Mouse (Mus musculus) MEL (cell line): ENCODE results near the gene Strn. TPM values are rescaled to one million over a fixed set of nuclear protein-coding genes. Genes with fewer than 3 reads are reported as not detected.

Experiments used
- DNase-seq: peaks from one replicate; pipeline ENCODE4 v3.0.0; 2011; ENCODE audit warnings: low read depth, low spot score
- H3K27ac ChIP-seq: 2 replicates; pipeline ENCODE4 v1.5.1; 2012; ENCODE audit warnings: low read depth, mild to moderate bottlenecking, control low read depth, low read length, moderate library complexity; ENCODE audit not compliant: control insufficient read depth
- H3K27me3 ChIP-seq, 2 experiments: fragments of 150-350 bp in 1 of 2; sonication (generic) in 1 of 2; 2 replicates each; pipeline ENCODE4 v1.6.1; 2012; ENCODE audit warnings: low read length in 2 of 2, mild to moderate bottlenecking in 2 of 2, improper control_type of control experiment in 1 of 2, moderate library complexity in 1 of 2; ENCODE audit not compliant: insufficient read depth in 2 of 2, control insufficient read depth in 1 of 2
- H3K36me3 ChIP-seq, 2 experiments: 2 replicates each; pipeline ENCODE4 v1.6.1; 2012 to 2014; ENCODE audit warnings: low read length in 2 of 2, improper control_type of control experiment in 1 of 2, inconsistent platforms in 1 of 2, mild to moderate bottlenecking in 1 of 2; ENCODE audit not compliant: insufficient read depth in 2 of 2, control insufficient read depth in 1 of 2
- H3K4me1 ChIP-seq, 2 experiments: fragments of 150-350 bp in 1 of 2; sonication (generic) in 1 of 2; 2 replicates each; pipeline ENCODE4 v1.6.1; 2012; ENCODE audit warnings: low read length in 2 of 2, improper control_type of control experiment in 1 of 2, mild to moderate bottlenecking in 1 of 2; ENCODE audit not compliant: insufficient read depth in 2 of 2, control insufficient read depth in 1 of 2
- H3K4me3 ChIP-seq, 2 experiments: fragments of 150-350 bp in 1 of 2; sonication (generic) in 1 of 2; 2 replicates each; pipeline ENCODE4 v1.5.1; 2012; ENCODE audit warnings: low read depth in 2 of 2, low read length in 2 of 2, mild to moderate bottlenecking in 2 of 2, moderate library complexity in 2 of 2, control low read depth in 1 of 2, improper control_type of control experiment in 1 of 2; ENCODE audit not compliant: control insufficient read depth in 1 of 2, insufficient read depth in 1 of 2
- H3K79me2 ChIP-seq: 2 replicates; pipeline ENCODE4 v1.6.1; 2012; ENCODE audit warnings: mild to moderate bottlenecking, low read length, moderate library complexity; ENCODE audit not compliant: control insufficient read depth, poor library complexity, insufficient read depth
- H3K9ac ChIP-seq: 2 replicates; pipeline ENCODE4 v1.6.1; 2012; ENCODE audit warnings: low read depth, mild to moderate bottlenecking, control low read depth, low read length, moderate library complexity; ENCODE audit not compliant: control insufficient read depth, poor library complexity, severe bottlenecking
- H3K9me3 ChIP-seq: fragments of 150-350 bp; sonication (generic); replicated peaks from 2 replicates; pipeline ENCODE4 v1.6.1; 2012; ENCODE audit warnings: mild to moderate bottlenecking, low read length, improper control_type of control experiment, moderate library complexity; ENCODE audit not compliant: insufficient read depth
- CHD1 ChIP-seq: IDR thresholded peaks from 2 replicates; pipeline ENCODE4 v1.6.1; 2012; ENCODE audit warnings: low read depth, mild to moderate bottlenecking, inconsistent platforms, low read length, improper control_type of control experiment
- ELF1 ChIP-seq: IDR thresholded peaks from 2 replicates; pipeline ENCODE4 v1.6.1; 2014; ENCODE audit warnings: low read depth, mild to moderate bottlenecking, inconsistent platforms, low read length, improper control_type of control experiment, moderate library complexity
- EP300 ChIP-seq, 2 experiments: IDR thresholded peaks; 2 replicates each; pipeline ENCODE4 v1.6.1; 2011; ENCODE audit warnings: improper control_type of control experiment in 2 of 2, low read length in 2 of 2, low read depth in 1 of 2, mild to moderate bottlenecking in 1 of 2
- ETS1 ChIP-seq: IDR thresholded peaks from 2 replicates; pipeline ENCODE4 v1.6.1; 2012; ENCODE audit warnings: low read depth, mild to moderate bottlenecking, inconsistent platforms, low read length, improper control_type of control experiment, moderate library complexity
- JUND ChIP-seq: IDR thresholded peaks from 2 replicates; pipeline ENCODE4 v1.6.1; 2011; ENCODE audit warnings: low read depth, mild to moderate bottlenecking, improper control_type of control experiment, low read length
- MAX ChIP-seq: IDR thresholded peaks from 2 replicates; pipeline ENCODE4 v1.6.1; 2011; ENCODE audit warnings: low read length, improper control_type of control experiment
- MEF2A ChIP-seq: IDR thresholded peaks from 2 replicates; pipeline ENCODE4 v1.6.1; 2014; ENCODE audit warnings: low read depth, mild to moderate bottlenecking, inconsistent platforms, low read length, improper control_type of control experiment; ENCODE audit not compliant: poor library complexity, insufficient replicate concordance, severe bottlenecking; ENCODE audit errors: extremely low read depth
- MXI1 ChIP-seq: IDR thresholded peaks from 2 replicates; pipeline ENCODE4 v1.6.1; 2011; ENCODE audit warnings: mild to moderate bottlenecking, low read depth, low read length, improper control_type of control experiment
- NELFE ChIP-seq: IDR thresholded peaks from 2 replicates; pipeline ENCODE4 v1.6.1; 2011; ENCODE audit warnings: low read depth, low read length, improper control_type of control experiment
- NRF1 ChIP-seq: IDR thresholded peaks from 2 replicates; pipeline ENCODE4 v1.6.1; 2014; ENCODE audit warnings: low read depth, mild to moderate bottlenecking, inconsistent platforms, low read length, improper control_type of control experiment, moderate library complexity; ENCODE audit not compliant: poor library complexity, insufficient read depth, severe bottlenecking
- POLR2AphosphoS5 ChIP-seq: IDR thresholded peaks from 2 replicates; pipeline ENCODE4 v1.6.1; 2012; ENCODE audit warnings: low read depth, borderline replicate concordance, mild to moderate bottlenecking, inconsistent platforms, low read length, moderate library complexity, mixed read lengths
- SIN3A ChIP-seq: IDR thresholded peaks from 2 replicates; pipeline ENCODE4 v1.6.1; 2012; ENCODE audit warnings: low read length, improper control_type of control experiment, inconsistent platforms
- TAL1 ChIP-seq: IDR thresholded peaks from 2 replicates; pipeline ENCODE4 v1.6.1; 2012; ENCODE audit warnings: mild to moderate bottlenecking, inconsistent platforms, low read length, moderate library complexity, mixed read lengths
- TBP ChIP-seq: IDR thresholded peaks from 2 replicates; pipeline ENCODE4 v1.8.0; 2011; ENCODE audit warnings: low read depth, low read length, improper control_type of control experiment
- UBTF ChIP-seq: IDR thresholded peaks from 2 replicates; pipeline ENCODE4 v1.6.1; 2012; ENCODE audit warnings: low read depth, mild to moderate bottlenecking, inconsistent platforms, low read length, improper control_type of control experiment, moderate library complexity, borderline replicate concordance; ENCODE audit not compliant: insufficient read depth
- USF1 ChIP-seq: IDR thresholded peaks from 2 replicates; pipeline ENCODE4 v1.6.1; 2014; ENCODE audit warnings: low read depth, mild to moderate bottlenecking, inconsistent platforms, low read length, improper control_type of control experiment, moderate library complexity
- USF2 ChIP-seq, 2 experiments: IDR thresholded peaks; 2 replicates each; pipeline ENCODE4 v1.6.1; 2011 to 2012; ENCODE audit warnings: improper control_type of control experiment in 2 of 2, low read length in 2 of 2, borderline replicate concordance in 1 of 2, inconsistent platforms in 1 of 2, low read depth in 1 of 2, mild to moderate bottlenecking in 1 of 2; ENCODE audit not compliant: insufficient read depth in 1 of 2
- ZKSCAN1 ChIP-seq: IDR thresholded peaks from 2 replicates; pipeline ENCODE4 v1.6.1; 2012; ENCODE audit warnings: low read depth, mild to moderate bottlenecking, inconsistent platforms, low read length, improper control_type of control experiment, moderate library complexity
- ZNF384 ChIP-seq: IDR thresholded peaks from 2 replicates; pipeline ENCODE4 v1.6.1; 2012; ENCODE audit warnings: low read depth, mild to moderate bottlenecking, inconsistent platforms, low read length, improper control_type of control experiment
- polyA plus RNA-seq, 2 experiments: library from polyadenylated mRNA; stranded (reverse) in 1 of 2; unstranded in 1 of 2; fragments of >175 nt in 1 of 2; fragments of >200 nt in 1 of 2; gene quantifications; 2 replicates each; pipeline versions ENCODE4 v1.2.1 to v1.2.4; 2012; ENCODE audit warnings: low replicate concordance in 2 of 2, low read depth in 1 of 2; ENCODE audit not compliant: insufficient read length in 2 of 2, insufficient read depth in 1 of 2, missing spikeins in 1 of 2
- total RNA-seq: library from RNA; depleted of rRNA; stranded (reverse); fragments of 300-350 nt; gene quantifications from 2 replicates; pipeline ENCODE4 v1.2.3, GENCODE M21; 2012

Gene Strn
- total and polyA plus RNA-seq, 3 experiments = 10.2 to 13.9 TPM; not detected in 1

DNA sequence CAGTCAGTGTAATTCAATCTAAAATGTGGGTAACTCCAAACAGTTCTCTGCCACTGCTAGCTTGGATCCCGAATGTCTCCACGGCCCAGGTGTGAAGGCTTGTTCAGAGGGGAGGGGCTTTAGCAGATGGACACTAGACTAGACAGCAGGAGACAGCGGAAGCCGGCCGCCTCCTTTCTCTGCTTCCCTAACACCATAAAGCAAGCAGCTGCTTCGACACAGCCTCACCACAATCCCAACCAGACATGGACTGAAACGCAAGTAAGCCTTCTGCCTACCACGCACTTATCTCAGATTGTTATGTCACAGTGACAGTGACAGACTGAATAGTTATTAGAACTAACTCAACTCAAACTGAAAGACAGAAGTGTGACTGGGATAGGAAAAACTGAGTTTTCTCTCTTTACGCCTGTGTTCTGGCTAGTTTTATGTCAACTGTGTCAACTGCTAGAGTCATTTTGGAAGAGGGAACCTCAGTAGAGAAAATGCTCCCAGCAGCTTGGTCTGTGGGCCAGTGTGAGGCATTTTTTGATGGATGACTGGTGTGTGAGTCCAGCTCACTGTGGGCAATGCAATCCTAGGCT lies 71.9 kb downstream of the Strn start:
- Histone ChIP-seq H3K79me2 (no peaks in the 10 kb centered on the region), H3K4me1 (no peaks in the 10 kb centered on the region), H3K9ac (no peak overlapping the region), H3K4me3 (no peak overlapping the region), H3K9me3 (no peaks in the 10 kb centered on the region), H3K27me3 (no peaks in the 10 kb centered on the region), H3K36me3 (no peaks in the 10 kb centered on the region; a peak in 1 of 4 replicates), H3K27ac (no peak overlapping the region)
- no peak for DNase-seq
- TF ChIP-seq MXI1 = no peak
- no peak for TF ChIP-seq EP300 (IDR thresholded peaks at IDR 0.05; ENCODE audit: low read depth in 1 of 2, low read length in 2 of 2)
- TF ChIP-seq UBTF = no peak
- no peak for TF ChIP-seq MEF2A

DNA sequence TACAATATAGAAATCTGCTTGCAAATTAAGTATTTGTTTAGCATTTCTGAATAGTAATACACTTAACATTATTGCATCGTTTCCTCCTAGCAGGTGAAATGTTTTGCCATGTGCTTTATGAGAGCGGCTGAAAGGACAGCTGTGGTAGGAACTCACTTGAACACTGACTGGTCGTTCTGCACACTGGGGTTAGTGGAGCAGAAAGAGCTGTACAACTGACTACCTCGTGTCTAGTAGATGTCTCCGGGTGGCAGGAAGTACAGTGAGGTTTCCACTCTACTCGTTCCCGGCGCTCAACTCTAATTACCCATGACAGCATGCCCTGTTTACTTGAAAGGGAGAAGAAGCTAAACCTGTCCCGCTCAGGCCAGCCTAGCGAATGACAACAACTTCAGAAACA lies 82.2 kb downstream of the Strn start:
- H3K9ac ChIP-seq = no peak overlapping the region
- no peaks in the 10 kb centered on the region for H3K27me3 ChIP-seq
- H3K4me1 ChIP-seq = no peaks in the 10 kb centered on the region
- no peaks in the 10 kb centered on the region for H3K9me3 ChIP-seq
- no peak for TF ChIP-seq ETS1
- DNase-seq = no peak
- H3K79me2 ChIP-seq = no peaks in the 10 kb centered on the region
- peaks cover 0 to 11% of the 10 kb centered on the region in 2 experiments; a peak in 2 of 4 replicates for H3K36me3 ChIP-seq
- no peak overlapping the region for H3K27ac ChIP-seq
- no peak overlapping the region for H3K4me3 ChIP-seq

DNA sequence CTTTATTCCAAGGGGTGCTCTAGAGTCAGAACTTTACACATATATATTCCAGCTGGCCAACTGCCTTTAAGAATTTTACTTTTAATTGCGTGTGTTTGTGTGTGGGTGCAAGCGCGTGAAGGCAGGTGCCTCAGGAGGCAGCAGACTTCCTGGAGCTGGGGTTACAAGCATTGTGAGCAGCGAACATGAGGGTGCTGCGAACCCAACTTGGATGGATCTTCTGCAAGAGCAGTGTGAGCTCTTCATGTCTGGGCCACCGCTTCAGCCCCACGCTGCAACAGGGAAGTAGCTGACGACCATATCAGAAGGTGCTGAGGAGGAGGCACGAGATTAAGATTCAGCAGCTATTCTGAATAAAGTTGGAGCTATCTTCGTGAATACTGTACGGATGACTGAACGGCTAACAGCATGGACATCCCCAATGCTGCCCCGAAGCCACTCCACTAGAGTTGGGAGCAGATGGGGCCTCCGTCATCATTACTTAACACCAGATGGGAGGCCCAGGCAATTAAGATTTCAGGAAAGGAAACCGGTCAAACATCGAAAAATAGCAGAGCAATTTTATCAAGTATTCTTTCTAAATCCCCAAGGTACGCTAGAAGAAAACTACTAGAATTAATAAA lies 93.0 kb downstream of the Strn start:
- H3K79me2 ChIP-seq = no peaks in the 10 kb centered on the region
- peak; percentile 6 for DNase-seq
- H3K36me3 ChIP-seq = no peaks in the 10 kb centered on the region; a peak in 1 of 4 replicates
- no peaks in the 10 kb centered on the region for H3K27me3 ChIP-seq
- H3K9me3 ChIP-seq = no peaks in the 10 kb centered on the region
- TF ChIP-seq TAL1 = no peak
- TF ChIP-seq TBP = no peak
- no peak for TF ChIP-seq USF1
- no peak for TF ChIP-seq ZNF384
- TF ChIP-seq UBTF = no peak
- TF ChIP-seq CHD1 = no peak
- TF ChIP-seq NRF1 = no peak
- no peak for TF ChIP-seq ELF1
- no peak for TF ChIP-seq MAX
- no peak for TF ChIP-seq MXI1
- no peak for TF ChIP-seq NELFE
- TF ChIP-seq ZKSCAN1 = no peak
- no peak for TF ChIP-seq ETS1
- no peak for TF ChIP-seq SIN3A
- TF ChIP-seq JUND = no peak
- no peak for TF ChIP-seq MEF2A
- TF ChIP-seq USF2 (IDR thresholded peaks at IDR 0.05; ENCODE audit: borderline replicate concordance in 1 of 2, insufficient read depth in 1 of 2, low read depth in 1 of 2, low read length in 2 of 2) = no peak
- no peak for TF ChIP-seq POLR2AphosphoS5
- H3K4me1 ChIP-seq = no peaks in the 10 kb centered on the region
- H3K9ac ChIP-seq = no peak overlapping the region
- H3K27ac ChIP-seq = no peak overlapping the region
- no peak overlapping the region for H3K4me3 ChIP-seq
